Mouse (Mus musculus) urinary bladder, postnatal 36 days (tissue): ENCODE data around the gene Prkca.

ENCODE experiments used
- DNase-seq, 2 experiments: peaks; one replicate each; pipeline ENCODE4 v3.0.0; 2022; ENCODE audit warnings: low spot score in 2 of 2, mixed read lengths in 1 of 2

Prkca gene

DNA sequence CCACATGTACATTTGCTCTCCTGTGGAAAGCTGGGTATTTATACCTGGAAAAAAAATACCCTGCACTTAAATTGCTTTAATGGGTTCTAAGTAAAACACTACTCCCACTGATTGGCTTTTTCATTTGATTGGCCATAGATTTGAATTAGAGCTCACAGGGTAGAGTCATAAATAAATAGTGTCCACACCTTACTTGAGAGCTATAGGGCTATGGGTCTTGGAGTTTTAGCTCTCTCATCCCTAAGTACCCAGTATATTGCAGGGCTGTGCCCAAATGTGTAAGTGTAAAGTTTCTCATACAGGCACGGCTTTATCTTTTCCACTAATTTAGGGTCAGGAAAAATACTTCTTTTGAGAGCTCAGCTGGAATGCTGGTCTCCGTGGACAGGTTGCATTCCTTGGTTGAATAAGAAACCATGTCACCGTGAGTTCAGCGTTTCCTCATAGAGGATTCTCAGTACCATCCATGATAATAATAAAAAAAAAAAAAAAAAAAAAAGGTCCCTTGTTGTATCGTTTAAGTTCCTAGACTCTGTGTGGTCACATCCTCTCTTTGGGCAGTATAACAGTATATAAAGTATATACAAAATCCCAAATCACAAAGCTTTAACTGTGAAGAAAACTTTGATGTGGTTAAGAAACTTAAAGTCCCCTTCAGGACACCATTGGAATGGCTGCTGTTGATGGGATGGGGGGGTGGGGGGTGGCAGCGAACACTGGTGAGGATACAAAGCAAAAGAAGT is 82.8 kb downstream of the Prkca start:
- DNase-seq = no peak

DNA sequence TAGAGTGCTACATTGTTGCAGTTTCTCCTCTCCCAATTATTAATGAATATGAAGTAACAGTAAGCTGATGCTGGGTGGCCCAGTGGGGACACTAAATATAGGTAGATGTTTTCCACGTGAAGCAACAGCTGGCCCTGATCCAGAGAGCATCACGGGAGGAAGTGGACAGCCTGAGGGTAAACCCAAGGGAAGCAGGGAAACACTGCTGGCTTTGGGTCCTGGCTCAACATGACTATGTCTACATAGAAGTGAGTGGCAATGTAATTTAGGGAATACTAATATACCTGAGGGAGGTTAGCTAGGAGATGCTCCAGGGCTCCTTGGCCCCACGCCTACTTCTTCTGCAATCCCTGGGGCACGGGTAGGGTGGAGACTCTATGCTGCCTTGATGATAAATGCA is 84.3 kb downstream of the Prkca start:
- DNase-seq = no peak

DNA sequence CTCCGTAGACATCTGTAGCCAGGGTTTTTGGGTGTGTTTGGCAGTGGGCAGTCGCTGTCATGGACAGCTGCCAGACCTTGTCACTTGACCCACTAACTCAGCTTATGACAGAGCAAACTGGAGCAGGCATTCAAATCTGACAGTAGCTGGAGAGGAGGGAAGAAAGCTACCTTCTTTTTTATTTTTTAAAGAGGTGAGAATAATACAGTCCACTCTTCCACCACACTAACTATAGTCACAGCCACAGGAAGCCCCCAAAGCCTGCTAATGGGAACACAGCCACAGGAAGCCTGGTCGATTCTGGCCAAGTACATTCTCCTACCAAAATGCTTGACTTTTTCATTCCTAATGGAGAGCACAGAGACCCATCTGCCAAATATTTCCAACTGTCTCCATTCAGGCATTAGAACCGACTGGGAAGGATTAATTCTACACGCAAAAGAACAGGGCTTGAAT is 84.9 kb downstream of the Prkca start:
- DNase-seq = peak in 1 of 2 experiments; percentile 41

DNA sequence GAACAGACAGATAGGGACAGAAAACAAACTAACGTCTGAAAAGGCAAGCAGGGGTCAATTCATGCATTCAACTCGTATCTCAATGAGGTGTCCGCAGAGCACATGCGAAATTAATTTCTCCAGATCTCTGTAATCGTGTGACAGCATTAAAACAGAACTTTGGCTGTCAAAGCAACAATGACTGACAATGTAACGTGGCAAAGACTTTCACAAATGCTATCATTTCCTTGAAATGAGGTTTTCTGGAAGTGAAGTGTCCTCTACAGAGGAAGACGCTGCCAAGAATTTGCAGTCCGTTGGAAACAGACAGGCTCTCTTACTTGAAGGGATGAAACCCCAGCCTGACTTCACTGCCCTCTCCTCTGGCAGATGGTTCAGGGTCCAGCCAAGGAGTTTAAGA is 85.8 kb downstream of the Prkca start:
- no peak for DNase-seq

DNA sequence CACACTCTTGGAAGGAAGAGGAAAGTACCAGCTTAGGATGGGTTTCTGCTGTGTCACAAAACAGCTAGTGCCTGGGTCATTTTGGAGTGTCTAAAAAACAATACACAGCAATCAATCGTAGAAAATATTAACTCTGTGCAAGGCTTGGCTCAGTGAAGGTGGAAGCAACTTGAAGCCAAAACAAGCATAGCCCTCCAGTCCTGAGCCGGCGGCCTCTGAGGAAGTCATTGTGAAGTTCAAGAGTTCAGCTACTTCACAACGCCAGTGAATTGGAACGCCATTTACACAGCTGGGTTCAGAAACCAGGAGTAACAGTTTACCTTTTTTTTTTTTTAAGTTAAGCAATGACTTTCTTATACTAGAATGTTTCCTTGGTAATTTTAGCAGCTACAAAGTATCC is 89.0 kb downstream of the Prkca start:
- no peak for DNase-seq

DNA sequence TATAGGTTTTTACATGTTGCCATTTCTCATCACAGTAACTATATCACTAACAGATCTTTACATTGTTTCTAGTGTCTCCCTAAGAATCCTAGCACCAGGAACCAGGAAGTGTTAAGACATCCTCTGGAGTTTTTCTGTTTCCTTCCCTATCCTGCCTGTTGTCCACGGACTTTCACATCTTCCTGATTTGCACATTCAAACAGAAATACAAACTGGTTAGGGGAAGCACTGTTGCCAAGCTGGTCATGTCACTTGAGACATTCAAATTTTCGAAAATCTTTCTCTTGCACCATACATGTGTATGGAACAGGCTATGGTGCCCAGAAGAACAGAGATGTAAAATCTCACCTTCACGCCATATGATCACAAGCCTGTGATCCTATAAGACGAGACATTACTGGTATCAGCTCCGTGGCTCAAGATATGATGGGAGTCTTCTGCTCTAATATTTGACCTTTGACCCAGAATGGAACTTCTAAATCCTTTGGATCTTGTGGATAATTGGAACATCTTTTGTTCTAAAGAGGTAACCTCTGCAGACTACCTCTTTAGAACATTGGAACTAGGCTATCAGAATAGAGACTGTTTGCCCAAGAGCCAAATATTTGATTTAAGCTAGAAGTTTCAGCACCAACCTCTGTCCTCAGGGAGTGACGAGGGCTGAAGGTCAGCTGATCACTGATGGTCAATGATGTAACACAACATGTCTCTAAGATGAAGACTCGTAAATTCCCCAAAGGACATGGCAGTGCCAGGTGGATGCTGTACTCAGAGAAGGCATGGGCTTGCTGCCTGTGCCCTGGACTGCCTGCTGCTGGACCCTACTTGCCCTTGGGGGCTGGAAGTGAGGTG is 91.6 kb downstream of the Prkca start:
- DNase-seq = no peak

DNA sequence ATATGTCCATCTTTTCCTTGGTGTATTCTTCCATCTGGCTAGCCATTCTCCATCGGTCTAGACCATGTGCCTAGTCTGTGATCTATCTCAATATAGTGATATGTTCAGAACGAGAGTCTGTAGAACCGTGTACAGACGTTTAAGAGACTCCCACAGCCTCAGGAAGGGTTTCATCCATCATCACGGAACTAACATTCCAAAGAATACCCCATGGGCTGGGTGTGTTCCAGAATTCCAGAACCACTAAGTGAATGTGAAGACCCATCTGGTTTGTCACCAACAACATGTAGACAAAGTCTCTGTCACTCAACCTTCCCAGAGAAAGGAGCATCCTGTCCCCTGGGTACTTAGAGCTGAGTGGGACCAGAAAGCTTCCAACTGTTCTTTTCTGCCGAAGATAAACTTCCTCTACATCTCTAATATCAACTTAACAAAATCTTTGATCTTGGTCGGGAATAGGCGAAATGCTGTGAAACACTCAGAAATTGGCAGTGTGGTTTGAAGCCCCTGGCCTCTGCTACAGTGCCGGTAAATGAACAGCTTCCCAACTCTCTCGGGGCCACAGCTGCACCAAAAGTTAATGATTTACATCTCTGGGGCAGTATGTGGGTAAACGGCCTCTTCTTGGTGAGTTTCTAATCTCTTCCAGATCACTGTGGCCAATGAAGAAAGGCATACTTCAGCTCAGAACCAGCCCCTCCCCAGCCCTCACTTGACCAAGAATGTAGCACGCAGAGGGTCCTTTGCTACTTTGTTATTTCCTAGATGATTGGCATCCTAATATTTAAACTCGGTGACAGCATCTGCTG is 92.7 kb downstream of the Prkca start:
- DNase-seq = no peak

DNA sequence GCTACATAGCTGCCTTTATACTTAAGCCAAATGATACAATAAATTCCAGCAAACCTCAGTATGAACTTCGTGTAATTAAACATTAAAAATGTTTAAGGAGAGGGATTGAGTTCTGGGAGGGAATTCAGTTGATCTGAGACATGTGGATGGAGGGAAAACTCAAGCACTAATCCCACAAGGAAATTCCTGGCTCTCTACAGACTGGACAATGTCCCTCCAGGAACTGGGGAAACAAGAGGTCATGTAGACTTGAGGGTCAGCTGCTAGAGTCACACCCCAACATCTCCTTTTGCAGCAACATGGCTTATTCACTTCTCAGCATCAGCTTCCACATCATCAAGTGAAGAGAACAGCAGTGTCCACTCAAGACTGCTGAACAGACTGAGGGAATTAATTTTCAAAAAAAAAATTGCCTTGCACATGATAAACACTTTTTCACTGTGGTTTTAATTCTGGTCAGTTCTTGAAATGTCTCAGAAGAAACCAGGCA is 93.5 kb downstream of the Prkca start:
- DNase-seq = no peak

DNA sequence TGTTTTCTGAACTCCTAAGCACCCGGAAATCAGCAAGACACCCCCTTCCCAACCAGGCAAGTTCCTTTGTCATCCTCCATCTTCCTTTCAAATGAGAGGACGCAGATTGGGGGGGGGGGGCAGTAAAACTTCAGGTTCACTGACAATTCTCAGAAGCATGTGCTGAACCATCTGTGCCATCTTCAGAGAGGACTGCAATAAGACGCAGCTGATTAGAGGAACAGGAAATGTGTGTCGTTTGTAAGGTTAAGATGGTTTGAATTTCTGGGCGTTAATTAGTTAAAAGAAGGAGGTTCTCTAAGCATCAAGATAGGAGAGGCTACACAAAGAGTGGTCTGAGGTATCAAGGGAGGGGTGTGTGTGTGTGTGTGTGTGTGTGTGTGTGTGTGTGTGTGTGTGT is 94.2 kb downstream of the Prkca start:
- DNase-seq = no peak

DNA sequence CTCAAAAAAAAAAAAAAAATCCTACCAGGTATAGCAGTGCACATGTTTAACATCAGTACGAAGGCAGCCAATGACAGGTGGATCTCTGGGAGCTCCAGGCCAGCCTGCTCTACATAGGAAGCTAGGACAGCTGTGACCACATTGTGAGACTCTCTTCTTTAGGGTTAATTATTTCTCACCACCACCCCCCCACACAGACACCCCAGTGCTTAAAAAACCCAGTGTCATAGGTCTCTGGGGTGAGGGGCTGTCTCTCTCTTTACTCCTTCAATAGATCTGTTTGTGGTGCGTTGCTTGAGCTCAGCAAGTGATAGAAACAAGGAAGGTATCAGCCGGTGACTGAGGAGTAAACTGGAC is 94.7 kb downstream of the Prkca start:
- no peak for DNase-seq

DNA sequence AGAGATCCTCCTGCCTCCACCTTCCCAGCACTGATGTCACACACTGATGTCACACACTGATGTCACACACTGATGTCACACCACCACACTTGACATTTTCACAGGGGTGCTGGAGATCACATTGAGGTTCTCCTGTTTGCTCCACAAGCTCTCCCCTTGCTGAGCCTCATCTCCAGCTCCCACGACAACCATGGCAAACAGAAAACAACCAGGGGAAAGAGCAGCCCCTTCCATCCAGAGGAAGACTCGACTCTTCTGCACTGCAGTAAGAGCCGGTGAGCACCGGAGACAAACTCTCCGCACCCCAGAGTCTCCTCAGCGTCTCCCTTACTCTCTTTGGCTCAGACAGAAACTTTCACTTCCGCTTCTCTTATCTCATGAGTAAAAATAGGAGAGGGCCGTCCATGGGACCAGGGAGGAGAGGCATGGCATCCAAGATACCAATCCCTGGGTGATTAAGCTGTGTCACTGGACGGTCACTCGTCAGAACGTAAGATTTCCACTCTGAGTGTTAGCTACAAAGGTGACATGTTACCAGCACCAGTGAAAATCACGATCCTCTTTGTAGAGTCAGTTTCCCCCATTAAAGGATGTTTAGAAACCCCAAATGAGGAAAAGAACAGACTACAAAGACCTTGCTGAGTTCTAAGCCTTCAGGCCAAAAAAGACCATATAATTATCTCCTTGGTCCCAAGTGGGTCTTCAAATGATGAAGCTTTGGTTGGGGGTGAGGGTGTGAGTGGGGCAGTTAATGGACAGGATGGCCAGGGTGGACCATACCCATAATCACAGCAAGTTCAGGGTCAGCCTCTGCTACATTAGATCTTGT is 95.3 kb downstream of the Prkca start:
- no peak for DNase-seq

DNA sequence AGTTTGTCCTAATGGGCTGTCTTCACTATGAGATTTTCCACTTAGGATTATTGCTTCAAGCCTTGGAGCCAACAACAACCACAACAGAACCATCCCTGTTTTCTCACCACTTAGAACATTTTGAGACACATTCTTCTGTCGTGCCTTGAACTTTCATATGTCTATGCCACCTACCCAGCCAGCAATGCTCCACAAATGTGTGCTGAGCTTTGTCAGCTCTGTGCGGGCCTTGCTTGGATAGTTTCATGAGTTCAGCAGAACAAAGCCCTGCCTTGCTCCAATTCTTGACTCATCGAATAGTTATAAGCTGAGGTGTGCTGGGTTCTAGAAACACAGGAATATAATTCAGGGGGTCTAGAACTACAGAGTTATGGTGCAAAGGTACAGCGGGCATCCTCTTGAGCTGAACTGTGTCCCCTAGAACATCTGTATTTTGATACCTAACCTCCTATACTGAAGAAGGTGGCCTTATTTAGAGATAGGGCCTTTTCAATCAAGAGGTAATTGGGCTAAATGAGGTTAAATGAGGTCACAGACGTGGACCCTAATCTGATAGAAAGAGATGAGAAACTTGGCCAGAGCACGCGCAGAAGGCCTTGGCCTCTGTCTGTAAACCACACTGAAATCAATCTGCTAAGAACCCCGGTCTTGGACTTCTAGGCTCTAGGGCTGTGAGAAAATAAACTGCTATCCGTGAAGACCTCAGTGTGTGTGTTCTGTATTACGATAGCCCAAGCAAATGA is 96.4 kb downstream of the Prkca start:
- DNase-seq = no peak

DNA sequence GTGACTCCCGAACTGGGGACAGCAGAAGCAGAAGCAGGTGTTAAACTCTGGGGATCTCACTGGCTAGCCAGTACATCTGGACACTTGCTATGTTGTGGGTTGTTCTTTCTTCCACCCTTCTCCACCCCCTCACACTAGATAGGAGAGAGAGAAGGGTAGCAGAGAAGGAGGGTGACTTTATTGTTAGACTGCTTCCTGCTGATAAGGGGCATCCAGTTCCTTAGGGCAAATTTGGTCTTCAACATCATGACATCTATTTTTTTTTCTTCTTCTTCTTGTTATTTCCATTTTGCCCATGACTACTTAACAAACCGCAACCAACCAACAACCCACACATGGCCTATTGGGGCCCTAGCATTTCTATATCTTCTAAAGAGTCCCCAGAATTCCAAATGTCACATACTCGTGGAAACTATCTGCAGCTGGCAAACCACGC is 97.4 kb downstream of the Prkca start:
- no peak for DNase-seq

DNA sequence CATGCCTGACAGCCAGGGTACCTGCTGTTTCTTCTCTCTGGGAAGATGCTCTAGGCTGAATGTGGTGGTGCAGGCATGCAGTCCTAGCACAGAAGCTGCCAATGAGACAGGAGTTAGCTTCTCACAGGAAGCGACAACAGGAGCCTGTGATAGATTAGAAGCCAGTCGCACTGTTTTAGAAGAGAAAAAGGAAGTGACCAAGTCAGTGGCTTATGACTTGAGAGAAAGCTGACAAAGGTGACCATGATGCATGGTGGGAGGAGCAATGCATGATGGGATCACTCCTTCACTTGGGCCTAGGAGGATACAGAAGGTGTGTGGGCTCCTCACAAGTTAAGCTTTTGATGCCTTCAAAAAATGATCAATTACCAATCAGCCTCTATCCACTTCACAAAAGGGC is 99.5 kb downstream of the Prkca start:
- no peak for DNase-seq

DNA sequence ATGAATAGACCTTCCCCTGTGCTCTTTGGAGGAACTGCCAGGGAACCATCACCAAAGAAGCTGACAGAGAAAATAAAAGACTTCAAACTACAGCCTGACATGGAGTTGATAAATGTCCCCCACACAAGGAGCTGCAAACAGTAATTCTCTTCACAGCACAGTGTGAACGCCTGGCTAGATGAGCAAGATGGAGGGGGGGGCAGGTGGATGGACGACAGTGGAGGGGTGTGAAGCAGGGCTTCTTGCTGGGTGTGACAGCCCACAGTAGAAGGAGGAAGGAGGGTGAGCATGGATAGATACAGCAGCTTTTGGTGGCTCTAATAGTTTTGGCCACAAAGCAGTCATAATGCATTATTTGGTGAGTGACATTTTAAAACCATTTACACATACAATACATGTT is 100.1 kb downstream of the Prkca start:
- DNase-seq = no peak

DNA sequence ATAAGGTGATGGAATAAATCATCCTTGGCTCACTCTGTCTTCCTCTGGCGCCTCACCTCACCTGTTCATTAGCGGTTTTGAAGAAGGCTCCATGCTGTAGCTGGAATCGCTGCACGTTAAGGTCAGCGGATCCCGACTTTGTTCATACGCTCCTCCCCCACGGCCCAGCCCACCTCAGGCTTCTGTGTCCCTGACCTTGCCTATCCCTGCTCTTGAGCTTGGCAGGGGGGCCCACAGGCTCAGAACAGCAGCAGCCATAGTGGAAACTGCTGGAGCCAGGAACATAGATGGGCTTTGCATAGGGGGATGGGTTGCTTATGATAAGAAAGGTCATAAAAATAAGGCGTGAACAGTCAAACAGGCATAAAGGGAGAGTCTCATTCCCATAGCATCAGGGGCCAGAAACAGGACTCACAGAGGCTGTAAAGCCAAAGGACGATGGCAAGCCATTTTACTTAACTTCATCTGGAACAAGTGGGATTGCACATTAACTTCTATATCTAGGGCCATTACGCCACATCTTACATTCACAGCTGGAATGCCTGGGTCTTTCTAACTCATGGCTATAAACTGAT is 102.7 kb downstream of the Prkca start:
- no peak for DNase-seq

DNA sequence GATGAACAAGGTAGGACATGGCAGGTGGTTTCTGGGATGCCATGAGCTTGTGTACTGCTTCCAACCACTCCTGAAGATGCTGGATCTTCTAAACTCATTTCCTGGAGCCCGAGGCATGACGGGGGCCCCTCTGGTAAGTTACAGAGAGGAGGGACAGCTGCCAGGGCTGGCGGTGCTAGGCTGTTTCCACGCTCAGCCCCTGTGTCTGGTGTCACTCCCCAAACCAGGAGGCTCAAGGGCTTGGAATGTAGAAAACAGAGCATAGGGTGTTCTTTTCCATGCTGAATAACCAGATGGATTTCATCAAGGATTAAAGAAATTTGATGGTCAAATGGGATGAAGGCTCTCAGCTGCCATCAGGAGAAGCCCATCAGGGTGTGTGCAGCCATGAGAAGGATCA is 104.6 kb downstream of the Prkca start:
- no peak for DNase-seq

DNA sequence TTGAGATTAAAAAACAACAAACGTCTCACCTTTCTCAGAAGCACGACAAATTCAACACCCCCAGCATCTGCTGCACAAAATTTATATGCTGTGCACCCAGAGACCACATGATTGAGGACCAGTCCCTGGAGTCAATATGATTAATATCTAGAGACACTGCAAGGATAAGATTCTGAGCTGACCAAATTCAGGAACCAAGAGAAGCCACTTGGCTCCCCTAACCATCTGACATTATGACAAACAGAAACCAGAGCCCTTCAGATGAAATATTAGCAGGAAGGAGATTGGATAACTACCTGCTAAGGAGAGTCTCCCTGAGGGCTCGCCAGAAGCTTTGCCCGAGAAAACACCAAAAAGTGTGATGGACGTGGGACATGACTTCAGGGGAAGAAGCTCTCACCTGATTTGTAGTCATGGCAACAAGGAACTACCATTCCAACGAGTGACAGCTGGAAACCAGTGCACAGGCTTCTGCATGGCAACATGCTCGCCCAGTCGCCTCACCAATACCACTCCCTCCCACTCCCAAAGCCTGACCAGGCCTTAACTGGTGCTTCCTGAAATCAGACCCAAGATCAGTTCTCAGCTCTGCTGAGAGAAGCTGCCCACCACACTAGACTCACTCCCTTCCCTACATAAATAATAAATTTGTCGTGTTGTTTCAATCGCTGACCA is 106.8 kb downstream of the Prkca start:
- DNase-seq = no peak

DNA sequence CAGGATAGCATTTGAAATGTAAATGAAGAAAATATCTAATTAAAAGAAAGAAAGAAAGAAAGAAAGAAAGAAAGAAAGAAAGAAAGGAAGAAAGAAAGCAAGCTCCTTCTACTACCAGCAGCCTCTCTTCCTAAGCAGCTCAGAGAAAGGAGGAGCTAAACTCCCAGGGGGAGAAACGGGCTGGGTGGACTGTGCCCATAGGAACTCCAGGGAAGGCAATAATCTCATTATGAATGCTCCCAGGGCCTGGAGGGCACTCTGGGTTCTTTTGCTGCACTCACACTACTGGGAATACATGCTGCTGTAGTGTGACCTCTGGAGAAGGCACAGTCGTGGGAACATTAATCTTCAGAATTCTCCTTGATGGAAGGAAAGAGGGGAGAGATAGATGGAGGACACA is 107.5 kb downstream of the Prkca start:
- no peak for DNase-seq
